Mouse (Mus musculus): Measurements from ENCODE around the gene Mettl26. TPM values are rescaled to one million over a fixed set of nuclear protein-coding genes. Genes with fewer than 3 reads are reported as not detected.

Mettl26 gene
- polyA plus RNA-seq, 3 experiments from 2014 or later = 91.1 to 121 (median 98.2) TPM

DNA sequence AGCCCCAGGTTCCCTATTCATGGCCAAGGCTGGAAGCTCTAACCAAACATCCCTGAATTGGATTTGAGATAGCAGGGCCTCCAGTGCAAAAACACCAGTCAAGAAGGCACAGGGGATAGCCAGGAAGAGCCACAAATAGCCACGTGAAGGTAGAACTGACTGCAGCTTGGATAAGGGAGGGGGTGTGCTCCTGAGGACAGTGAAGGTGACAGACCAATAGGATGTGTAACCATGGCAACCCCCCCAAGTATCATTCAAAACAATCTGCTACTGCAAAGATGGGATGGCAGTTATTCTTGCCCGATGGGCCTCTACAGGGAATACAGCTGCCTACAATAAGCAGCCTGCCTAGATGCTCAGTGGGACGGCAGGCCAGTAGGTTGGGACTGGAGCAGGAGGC lies 37.3 kb upstream of the Mettl26 start:
- ATAC-seq = no peak

DNA sequence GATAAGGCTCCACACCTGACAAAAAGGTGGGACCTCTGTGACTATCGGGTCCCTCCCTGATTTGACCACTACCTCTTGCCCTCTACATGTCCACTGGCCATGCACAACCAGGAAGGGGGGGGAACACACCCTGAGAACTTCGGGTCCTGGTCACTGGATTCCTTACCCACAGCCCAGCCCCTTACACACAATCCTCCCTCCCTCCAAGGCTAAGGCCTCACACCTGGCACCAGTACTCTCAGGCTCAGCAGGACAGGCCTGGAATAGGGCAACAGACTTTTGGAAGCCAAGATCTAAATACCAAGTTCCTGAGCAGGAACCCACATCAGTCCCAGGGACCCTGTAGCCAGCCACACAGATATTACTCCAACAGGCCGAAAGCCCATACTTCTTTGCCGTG lies 36.0 kb upstream of the Mettl26 start:
- ATAC-seq = no peak

DNA sequence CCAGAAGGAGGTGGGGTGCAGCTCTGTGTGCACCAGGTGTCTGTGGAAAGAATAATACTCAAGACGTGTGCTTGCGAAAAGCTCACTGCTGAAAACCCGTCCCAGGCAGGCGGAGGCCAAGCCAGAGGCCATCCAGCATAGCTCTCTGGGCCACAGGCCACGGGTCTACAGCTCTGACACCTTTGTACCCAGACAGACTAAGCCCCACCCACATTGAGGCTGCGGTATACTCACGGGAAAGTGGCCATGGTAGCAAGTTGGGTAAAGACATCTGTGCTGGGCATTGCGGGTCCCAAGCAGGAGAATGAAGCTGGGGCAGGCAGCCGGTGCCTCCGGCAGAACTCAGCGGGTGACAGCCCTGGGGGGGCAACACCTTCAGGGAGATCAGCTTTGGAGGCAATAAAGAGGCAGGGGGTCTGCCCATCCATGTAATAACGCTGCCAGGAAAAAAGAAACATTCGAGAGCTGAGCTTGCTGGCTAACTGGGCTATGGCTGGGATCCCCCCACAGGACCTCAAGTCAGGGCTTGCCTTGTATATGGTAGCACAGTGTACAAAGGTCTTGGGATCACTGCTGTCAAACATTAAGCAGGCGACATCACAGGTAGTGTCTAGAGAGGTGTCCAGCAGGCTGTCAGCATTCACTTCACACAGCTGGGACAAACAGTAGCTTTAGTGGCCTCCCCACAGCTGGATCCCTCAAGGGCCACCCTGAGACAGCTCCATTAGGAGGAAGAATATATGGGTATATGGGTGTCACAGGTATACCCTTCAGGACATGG lies 35.2 kb upstream of the Mettl26 start:
- ATAC-seq = no peak

DNA sequence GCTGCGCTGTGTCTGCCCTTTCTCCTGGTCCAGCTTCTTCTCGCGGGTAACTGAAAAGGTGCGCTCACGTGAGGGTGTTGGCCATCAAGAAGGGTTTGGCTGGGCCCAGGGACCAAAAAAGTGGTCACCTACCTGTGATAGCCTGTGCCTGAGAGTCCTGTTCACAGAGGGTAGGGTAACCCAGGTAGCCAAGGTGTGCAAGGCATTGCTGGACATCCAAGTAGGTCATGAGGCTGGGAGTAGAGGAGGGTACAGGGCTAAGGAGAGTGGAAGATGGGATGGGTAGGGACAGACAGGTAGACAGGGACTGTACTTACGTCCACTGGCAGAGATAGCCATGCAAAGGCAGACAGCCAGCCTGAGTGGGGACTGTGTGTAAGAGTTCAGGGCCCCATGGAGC lies 34.4 kb upstream of the Mettl26 start:
- no peak for ATAC-seq

DNA sequence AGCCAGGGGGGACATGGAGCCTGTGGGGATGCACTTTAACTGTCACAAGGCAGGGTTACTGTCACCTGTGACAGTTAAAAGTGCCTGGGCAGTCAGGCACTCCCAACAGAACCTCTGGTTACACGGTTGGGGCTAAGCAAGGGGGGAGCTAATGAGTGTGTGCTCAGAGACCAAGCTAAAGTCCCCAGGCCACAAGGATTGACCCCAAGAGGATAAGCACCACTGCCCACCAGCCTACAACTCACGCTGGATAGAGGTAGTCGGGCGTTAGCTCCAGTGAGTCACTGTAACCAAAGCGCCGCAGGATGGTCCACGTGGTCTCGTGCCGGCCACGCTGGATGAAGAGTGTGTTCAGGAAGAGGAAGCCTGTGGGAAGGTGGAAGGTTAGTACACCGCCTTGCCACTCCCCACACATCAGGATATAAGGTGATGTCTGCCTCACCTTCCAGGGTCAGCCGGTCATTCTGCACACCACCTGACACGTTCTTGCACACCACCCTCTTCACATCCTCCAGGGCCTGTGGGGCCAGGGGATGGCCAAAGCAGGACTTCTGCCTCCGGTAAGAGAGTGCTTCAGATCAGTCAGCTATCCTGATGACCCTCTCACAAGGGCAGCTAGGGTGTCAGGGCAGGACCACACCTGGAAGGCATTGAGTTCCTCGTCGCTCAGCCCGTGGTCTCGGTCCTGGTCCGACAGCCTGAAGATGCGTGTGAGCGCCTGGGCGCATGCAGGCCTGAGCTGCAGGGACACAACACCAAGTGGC lies 33.6 kb upstream of the Mettl26 start, which contains the start of gene Gm20683:
Gm20683 (minus strand) TSS at position 647 of the 764 bp plus-strand sequence.
- no peak for ATAC-seq

DNA sequence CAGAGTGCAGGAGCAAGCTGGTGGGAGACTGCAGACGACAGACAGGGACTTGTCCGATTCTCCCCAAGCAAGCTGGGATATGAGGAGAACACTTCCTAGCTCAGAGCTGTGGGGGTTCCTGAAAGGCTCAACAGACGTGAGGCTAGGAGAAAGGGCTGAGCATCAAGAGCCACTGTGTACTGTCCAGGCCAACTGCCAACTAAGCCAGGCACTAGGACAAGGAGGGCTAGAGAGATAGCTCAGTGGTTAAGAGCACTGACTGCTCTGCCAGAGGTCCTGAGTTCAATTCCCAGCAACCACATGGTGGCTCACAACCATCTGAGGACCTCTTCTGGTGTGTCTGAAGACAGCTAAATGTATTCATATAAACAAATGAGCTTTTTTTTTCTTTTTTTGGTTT lies 32.4 kb upstream of the Mettl26 start:
- ATAC-seq = no peak

DNA sequence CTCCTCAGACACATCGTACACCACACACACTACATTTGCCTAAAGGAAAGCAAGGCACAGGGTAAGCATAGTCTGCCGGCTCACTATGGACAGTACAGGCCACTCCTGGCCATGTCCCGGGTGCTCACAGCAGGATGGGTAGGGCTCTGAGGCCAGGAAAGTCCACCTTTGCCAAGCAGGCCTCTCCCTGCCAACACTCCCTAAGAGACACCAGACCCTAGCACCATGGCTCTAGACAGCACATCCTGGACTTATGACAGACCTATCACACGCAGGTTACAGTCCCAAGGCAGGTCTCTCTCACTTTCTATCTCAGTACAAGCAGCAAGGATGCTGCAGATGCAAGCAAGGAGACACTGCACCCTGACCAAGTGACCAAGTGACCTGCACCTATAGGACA lies 31.8 kb upstream of the Mettl26 start:
- no peak for ATAC-seq

DNA sequence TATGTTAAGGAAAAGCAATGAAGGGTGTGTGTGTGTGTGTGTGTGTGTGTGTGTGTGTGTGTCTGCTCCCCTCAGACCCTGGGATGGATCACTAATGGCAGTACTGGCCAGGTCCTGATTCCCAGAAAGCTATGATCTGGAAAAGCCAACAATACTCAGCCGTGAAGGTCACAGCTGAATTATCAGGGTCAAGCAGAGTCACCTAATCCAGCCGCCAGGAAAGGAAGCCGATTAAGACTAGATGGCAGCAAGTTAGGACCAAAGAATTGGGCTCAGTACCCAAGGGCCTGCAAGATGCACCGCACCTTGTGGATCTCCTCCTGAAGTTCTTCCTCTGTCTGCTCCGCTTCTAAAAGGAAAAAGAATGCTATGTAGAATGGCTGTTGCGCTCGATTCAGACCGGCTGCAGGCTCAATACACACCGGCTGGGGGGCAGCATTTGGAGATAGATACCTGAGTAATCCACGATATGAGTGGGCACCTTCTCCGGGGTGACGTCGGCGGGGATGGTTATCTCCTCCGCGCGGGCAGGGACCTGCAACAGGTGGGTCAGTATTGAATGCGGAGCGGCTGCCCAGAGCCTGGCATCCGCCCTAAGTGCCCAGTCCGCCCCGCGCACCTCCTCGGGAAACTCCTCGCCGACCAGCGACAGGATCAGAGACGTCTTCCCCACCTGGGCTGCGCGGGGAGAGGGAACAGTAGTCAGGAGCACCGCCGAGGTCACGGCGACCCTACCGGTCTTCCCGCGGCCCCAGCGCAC lies 31.1 kb upstream of the Mettl26 start:
- peak; percentile 5 for ATAC-seq

DNA sequence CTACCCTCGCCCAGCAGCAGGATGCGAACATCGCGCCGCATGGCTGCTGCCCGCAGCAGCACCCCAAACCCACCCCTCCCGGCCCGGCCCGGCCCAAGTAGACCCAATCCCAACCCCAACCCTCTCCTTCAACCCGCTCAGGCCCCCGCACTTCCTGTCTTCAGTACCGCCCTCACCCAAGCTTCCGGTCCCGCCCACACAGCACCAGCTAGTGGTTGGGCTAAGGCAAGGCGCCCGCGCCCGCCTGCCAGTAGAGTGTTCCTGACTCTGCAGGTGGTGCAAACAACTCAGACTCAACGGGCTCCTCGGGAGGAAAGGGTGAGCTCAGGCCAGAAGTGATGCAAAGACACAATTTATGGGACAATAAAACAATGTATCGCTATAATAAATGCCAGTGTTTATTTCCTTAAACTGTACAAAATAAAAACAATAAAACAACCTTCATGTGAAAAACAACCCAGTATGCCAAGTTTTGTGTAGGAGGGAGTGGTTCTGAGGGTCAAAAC lies 30.4 kb upstream of the Mettl26 start, which contains the start of gene Rhot2:
Rhot2 (minus strand) TSS at position 456 of the 506 bp plus-strand sequence.
- peak; percentile 100 for ATAC-seq

DNA sequence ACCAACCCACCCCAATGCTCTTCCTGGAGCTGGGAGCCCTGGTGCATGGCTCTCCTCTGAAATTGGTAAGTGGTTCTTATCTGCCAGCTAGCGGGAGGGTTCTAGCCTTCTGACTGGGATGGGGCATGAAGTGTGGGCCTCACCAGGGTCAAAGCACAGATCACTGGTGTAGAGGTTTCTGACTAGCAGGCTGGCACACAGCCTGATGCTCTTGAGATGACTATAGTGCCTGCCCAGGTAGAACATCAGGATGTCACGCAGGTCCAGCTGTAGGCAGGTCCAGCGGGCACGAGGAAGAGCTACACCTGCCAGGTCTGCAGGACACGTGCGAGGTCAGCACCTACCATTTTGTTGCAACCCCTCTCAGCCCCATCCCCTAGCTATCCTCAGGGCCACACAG lies 14.6 kb upstream of the Mettl26 start:
- ATAC-seq = no peak

DNA sequence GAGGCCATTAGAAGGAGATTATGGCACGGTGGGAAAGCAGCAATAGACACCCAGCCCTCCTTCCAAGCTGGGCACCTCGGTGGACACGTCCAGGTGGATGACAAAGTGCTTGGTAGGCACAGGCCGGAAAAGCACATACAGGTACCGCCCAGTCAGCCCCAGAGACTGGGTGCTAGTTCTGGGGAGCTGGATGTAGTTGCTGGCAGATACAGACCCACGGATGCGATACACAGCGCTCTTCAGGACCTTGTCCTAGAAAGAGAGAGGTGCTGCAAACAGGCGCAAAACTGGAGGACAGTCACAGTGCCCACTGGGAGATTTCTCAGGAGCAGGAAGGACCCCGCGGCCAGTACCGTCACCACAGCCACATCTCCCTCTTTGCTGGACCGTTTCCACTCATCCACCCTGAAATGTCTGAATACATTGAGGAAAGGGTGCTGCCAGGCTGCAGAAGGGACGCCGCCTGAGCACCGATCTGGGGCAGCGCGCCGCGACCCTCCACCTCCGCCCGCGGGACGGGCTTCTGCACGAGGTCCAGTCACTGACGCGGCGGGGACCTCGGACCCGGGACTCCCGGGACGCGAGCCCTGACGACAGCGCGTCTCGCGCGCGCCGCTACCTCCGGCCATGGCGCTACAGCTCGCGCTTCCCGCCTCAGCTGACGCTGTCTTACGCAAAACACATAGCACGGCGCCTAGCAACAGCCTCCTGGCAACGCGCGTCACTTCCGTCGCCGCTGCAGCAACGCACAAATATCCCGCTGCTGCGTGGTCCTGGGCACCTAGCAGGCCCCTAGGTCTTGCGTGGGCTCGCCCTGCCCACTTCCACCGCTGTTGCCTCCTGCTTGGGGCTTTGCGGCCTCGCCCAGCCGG lies 13.8 kb upstream of the Mettl26 start, which contains the start of gene Wdr90:
Wdr90 (minus strand) TSS at position 670 of the 872 bp plus-strand sequence.
- peak; percentile 100 for ATAC-seq

DNA sequence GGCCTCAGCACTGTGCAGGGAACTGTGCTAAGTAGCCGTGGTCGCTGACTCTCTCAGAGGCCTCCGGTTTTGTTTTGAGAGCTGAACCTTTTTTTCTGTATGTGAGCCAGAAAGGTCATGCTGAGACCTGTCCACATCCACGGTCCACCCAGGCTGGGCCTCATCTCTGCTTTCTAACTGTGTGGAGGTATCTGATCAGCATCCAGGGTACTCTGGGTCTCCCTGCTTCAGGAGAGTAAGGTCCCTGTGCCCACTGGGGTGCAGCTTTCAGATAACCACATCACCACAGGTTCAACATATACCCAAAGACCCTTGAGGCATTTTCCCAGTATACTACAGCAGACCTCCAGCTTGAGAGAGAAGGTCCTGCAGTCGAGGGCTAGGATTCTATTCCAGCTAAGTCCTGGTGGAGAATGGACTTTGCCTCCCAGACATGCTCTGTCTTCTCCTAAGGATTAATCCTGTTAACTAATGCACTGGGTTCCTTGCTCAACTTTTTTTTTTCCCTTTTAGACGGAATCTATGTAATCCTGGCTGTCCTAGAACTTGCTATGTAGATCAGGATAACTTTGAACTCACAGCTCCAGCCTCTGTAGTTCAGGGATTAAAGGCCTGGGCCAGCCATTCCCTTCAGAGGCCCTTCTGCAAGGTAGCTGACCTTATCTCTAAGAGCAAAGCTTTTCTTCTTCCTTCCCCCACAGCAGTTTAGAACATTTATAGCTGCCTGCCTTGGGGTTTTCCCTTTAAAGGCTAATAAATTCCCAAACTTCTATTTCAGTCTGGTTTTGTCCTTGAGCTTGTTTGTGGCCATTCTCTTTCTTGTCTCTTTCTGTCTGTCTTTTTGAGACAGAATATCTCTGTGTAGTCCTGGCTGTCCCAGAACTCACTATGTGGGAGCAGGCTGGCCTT lies 12.9 kb upstream of the Mettl26 start:
- ATAC-seq = no peak

DNA sequence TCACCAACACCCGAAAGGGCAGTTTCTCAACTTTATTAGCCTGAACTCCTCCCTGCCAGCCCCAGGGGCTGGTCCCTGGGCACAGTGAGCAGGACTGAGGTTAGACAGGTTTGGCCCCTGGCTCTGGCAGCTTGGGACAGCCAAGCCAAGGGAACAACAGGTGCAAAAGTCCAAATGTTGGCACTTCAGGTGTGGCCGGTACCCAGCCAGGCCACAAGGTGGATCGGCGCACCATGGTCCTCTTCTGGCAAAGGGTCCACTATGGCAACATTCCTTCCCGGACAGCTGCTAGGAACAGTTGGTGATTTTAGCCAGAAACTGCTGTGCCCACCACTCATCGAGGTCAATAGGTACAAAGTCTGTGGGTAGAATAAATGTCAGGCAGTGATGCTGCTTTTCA lies 11.2 kb upstream of the Mettl26 start:
- no peak for ATAC-seq

DNA sequence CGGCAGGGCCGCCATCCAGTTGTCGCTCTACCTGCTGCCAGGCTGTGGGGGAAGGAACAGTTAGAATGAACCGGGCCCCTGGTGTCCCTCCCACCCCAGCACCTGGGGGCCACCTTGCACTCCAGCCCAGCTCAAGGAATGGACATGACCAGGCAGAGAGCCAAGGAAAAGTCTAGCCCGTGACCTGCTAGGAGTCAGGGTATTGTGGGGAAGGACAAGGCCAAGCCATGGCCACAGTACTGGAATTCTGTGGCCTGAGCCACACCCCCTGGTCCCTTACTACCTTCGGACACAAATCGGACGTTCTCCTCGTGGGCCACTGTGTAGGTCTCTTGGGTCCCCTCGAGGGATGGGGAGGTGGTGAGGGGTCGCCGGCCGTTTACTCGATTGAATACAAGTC lies 10.6 kb upstream of the Mettl26 start:
- no peak for ATAC-seq

DNA sequence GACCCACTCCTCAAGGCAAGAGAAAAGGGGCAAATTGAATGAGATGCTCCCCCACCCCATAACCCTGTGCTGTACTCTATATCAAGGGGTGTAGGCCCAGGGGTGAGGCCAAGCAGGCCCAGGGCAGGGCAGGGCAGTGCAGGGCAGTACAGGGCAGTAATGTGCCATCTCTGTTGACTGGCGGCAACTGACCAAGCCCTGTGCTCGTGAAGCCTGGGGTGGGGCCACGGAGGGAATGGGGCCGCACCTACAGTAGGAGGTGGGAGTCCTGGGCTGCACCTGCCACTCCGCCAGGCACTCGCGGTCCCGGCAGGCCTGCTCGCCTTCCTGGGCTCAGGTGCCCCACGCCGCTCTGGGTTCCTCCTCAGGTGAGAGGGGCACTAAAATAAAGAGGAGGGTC lies 9.6 kb upstream of the Mettl26 start:
- ATAC-seq = no peak

DNA sequence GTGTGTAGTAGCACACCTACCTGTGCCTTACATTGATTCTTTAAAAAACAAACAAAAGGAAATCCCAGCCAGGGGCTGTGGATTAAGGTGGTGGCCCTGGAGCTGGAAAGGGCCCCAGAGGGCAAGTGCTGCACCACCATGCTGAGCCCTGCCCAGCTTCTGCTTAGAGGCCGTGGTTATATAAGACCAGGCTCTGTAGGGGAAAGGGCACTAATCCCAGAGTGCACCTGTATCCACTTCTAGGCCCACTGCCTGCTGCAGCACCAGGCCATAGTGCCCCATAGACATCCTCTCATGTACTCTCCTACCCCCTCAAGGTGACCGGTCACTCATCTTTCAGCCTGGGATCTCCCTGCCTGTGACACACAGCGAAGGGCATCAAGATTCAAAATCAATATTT lies 8.7 kb upstream of the Mettl26 start:
- ATAC-seq = no peak

DNA sequence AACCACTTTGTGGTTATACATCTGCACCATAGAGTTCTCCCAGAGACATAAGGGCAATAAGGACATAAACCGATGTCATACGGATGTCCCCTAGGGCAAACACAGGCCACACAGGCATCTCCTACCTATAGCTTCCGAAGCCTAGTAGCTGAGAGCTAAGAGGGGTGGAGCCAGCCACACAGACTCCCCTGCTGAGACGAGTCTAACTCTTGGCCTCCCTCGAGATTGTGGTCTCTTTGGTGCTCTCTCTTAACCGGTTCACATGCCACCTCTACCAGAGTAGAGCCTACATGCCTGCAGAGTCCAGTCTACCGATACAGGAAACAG lies 7.4 kb upstream of the Mettl26 start:
- peak; percentile 28 for ATAC-seq

DNA sequence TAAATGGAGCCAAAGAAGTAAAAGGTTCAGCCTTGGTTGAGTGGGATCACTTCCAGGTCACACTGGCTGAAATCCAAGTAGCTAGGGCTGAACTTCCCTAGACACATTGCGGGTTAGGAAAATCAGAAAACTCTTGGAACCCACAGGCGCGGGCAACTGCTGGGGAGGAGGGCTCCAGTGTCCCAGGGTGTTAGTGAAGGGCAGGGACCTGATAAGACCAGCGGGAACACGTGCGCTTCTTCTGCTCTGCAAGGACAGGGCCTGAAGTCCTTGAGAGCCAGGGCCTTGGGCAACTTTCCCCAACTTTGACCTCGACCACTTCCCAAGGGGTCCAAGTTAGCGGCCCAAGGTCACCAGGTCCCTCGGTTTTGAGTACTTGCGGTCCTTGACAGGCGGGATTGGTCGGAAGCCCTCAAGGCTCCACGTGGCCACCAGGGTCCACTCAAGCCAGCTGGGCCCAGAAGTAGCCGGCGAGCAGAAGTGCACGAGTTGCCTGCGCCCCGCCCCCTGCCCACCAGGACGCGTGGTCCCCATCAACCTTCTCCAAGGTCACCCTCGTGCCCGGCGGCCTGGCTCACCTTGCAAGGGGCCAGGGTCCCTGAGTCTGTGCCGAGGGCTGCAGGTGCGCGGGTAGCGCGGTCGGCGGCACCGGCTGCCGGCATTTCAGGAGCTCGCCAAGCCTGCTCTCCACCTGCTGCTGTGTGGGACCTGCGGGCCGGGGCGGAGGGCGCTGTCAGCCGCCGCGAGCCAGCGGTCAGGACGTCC lies 6.9 kb upstream of the Mettl26 start:
- ATAC-seq = no peak

DNA sequence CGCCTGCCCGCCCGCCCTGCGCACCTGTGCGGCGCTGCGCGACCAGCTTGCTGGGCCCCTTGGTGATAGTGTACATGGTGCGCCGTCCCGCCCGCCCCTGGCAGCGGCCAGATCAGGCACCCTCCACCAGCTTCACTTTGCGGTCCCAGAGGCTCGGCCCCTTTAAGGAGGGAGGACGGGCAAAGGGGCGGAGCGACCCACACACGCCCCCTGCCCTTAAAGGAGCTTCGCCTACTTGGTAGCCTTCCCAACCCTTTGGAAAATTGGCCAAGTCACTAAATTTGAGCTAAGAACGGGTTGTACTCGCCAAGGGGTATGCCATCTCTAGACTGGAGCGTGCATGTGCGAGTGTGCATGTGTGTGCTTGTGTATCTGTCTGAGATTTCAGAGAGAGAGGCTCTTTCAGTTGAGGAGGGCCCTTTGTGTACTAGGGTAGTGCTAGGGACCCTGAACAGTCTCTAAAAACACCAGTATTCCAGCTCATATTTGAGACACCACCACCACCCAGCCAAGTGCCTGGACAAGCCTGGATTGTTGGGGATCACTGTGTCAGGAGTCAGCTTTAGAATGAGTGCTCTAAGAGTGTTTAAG lies 6.2 kb upstream of the Mettl26 start, which contains the start of gene Mcrip2:
Mcrip2 (minus strand) TSS at position 164 of the 591 bp plus-strand sequence.
- peak; percentile 81 for ATAC-seq

DNA sequence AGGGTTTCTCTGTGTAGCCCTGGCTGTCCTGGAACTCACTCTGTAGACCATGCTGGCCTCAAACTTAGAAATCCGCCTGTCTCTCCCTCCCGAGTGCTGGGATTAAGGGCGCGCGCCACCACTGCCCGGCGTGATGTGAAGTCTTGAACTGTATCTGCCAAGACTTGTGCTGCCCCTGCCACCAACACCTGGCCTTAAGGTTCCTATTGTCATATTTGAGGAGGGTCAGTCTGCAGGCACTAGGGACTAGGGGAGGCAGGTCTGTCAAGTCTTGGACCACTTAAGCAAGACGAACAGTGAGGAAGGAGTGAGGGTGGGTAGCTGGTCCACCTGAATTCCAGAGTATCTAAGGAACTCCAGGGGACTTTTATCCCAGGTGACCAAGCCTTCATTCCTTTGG lies 5.4 kb upstream of the Mettl26 start:
- ATAC-seq = no peak
